Mouse (Mus musculus): ENCODE measurements around the gene Cyb561. TPM values are rescaled to one million over a fixed set of nuclear protein-coding genes. Genes with fewer than 3 reads are reported as not detected.

The Cyb561 gene
- polyA plus RNA-seq, 1 experiment from 2014 or later = 15.5 TPM

Other genes starting within 250 kb of the Cyb561 start
- 0.65 and 0.94 TPM in 2 replicates for gene Ace, start 14.6 kb upstream of the Cyb561 start, polyA plus RNA-seq (2015; fragmentation: Nextera tagmentation; extraction: Ambion mirVana)
- gene Ace3, start 41.3 kb upstream of the Cyb561 start, polyA plus RNA-seq (2015; fragmentation: Nextera tagmentation; extraction: Ambion mirVana) = not detected in 2 replicates
- gene Kcnh6, start 54.8 kb upstream of the Cyb561 start, polyA plus RNA-seq (2015; fragmentation: Nextera tagmentation; extraction: Ambion mirVana) = 0.31 and 0.70 TPM in 2 replicates
- gene Dcaf7, start 83.5 kb upstream of the Cyb561 start, polyA plus RNA-seq (2015; fragmentation: Nextera tagmentation; extraction: Ambion mirVana) = 71.3 and 74.6 TPM in 2 replicates
- gene Taco1, start 112.7 kb upstream of the Cyb561 start, polyA plus RNA-seq (2015; fragmentation: Nextera tagmentation; extraction: Ambion mirVana) = 10.2 and 10.8 TPM in 2 replicates
- gene Map3k3, start 131.3 kb upstream of the Cyb561 start, polyA plus RNA-seq (2015; fragmentation: Nextera tagmentation; extraction: Ambion mirVana) = 25.1 and 25.6 TPM in 2 replicates
- gene Gm10840, start 207.5 kb upstream of the Cyb561 start, polyA plus RNA-seq (2015; fragmentation: Nextera tagmentation; extraction: Ambion mirVana) = not detected in 2 replicates
- 367 and 452 TPM in 2 replicates for gene Limd2, start 207.5 kb upstream of the Cyb561 start, polyA plus RNA-seq (2015; fragmentation: Nextera tagmentation; extraction: Ambion mirVana)
- gene Strada, start 248.8 kb upstream of the Cyb561 start, polyA plus RNA-seq (2015; fragmentation: Nextera tagmentation; extraction: Ambion mirVana) = 34.8 and 35.8 TPM in 2 replicates